Mouse (Mus musculus) 3T3-L1 (cell line): ENCODE data around the gene Bcar1.

Source experiments
- DNase-seq: peaks from one replicate; pipeline ENCODE4 v3.0.0-alpha.2; 2015; ENCODE audit warnings: low read depth, low spot score

Gene Bcar1

GRCm38 (mm10) chr8:111739604-111740003 is 4.0 kb downstream of the Bcar1 start:
- DNase-seq: no peak

DNA sequence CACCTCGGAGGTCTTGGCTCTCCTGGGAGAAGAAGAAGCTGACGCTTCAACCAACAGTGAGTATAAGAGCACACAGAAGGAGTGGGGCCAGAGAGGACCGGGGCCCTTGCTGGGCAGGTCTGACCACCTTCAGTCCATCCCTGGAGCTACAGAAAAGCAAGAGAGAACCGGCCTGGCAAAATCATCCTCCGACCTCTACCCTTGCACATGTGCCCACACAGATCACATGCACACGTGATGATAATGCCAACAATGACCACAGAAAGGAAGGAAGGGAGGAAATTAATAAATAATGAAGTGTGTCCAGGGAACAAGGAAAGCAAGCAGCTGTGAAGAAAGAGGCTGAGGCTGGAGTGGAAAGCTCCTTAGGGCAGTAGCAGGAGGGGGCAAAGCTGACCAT is 4.7 kb downstream of the Bcar1 start:
- DNase-seq: no peak

DNA sequence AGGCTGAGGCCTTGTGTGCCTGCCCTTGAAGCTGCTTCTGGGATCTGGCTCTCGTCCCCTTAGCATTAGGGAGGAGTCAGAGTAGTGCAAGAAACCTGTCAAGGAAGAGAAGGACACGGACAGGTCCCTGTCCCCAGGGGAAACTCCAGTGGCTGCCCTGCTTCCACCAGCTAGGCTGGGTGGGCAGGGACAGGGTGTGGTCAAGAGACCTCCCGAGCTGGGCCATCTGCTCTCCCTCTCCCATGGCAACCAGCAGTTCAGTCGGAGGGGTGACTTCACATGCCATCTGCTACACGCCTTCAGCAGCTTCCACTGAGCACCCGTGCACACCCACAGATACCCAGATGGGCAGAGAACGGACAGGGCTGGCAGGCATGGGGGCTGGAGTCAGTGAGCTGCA is 7.3 kb downstream of the Bcar1 start:
- DNase-seq: no peak

- DNase-seq: no peak
These were observed 7.8 kb downstream of the Bcar1 start for GRCm38 (mm10) chr8:111735791-111736190.

- no peak for DNase-seq
These were observed 8.3 kb downstream of the Bcar1 start for GRCm38 (mm10) chr8:111735335-111735761.

DNA sequence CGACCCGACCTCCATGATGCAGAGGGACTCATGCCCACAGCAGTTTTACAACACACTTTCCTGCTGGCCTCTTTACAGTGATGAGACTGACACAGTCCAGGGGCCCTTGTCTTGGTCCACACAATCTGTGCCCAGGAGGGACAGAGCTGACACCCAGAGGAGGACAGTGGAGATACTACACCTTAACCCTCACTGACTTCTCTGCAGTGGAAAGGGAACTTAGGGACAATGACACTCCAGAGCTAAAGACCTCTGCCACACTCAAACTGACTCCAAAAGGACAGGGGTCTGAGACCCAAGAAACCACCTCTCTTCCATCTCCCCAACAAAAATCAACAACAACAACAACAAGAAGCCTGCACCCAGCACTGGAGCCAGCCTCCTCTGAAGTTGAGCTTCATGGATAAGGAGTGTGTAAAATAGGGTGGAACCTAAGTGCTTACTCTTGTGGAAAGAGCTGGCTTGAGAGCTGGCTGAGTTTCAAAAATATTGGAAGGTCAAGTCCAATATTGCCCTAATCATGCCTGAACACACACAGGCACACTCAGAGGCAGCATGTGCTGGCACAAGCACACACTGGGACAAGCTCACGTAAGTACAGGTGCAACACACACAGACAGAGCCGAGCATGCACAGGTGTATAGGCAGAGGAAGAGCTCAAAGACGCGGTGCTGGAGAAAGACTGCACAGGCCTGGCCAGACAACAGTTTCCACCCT is 9.2 kb downstream of the Bcar1 start:
- no peak for DNase-seq

GRCm38 (mm10) chr8:111733581-111734243 is 9.9 kb downstream of the Bcar1 start:
- DNase-seq: peak; percentile 65

- peak; percentile 52 for DNase-seq
These were observed 11.1 kb downstream of the Bcar1 start for GRCm38 (mm10) chr8:111732406-111733085.

DNA sequence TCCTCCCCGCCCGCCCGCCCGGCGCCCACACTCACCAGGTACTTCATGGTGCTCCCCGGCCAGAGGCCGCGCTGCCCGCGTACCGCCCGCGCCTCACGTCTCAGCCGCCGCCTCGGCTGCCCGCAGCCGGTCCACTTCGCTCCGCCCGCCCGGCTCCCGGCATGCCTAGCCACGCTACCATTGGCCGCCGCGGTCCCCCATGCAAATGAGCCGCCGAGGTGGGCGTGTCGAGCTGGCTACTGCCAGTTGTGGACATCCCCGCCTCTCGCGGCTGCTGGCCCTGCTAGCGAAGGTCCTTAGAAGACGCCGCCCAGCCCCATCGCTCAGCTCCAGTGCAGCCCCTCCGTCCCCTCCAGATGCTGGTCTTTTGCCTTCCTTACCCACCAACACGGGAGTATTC is 11.6 kb downstream of the Bcar1 start:
- peak; percentile 95 for DNase-seq

DNA sequence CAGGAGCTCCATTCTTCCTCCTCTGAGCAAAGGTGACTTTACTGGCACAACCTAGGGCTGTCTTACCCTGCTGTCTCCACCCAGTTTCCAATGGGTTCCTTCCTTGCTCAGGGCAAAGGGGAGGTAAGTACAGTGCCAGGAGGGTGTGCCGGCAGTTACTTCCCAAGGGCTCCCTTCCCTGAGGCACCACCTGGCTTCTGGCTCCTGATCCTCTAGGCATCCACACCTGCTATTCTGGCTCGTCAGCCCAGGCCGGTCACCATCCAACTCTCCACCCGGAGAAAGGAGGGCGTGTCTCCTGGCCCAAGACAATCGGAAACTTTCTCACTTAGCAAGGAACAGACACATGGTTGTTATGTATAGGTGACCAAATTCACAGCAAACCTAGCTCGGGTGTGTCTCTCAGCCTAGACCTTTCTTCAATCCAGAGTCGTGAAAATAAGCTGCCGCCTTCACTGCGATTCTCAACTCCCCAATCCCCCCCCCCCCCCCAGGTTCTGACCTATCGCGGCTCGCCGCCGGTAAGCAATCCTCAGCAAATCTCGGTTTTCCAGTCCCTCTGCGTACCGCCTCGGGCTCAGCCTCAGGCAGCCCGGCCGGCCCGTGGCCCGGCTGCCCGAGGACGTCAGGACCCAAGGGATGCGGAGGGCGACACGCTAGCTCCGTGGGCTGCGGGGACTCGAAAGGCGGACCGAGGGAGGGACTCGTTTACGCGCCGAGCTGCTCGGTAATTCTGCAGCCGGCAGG is 12.2 kb downstream of the Bcar1 start:
- DNase-seq: peak; percentile 57

DNA sequence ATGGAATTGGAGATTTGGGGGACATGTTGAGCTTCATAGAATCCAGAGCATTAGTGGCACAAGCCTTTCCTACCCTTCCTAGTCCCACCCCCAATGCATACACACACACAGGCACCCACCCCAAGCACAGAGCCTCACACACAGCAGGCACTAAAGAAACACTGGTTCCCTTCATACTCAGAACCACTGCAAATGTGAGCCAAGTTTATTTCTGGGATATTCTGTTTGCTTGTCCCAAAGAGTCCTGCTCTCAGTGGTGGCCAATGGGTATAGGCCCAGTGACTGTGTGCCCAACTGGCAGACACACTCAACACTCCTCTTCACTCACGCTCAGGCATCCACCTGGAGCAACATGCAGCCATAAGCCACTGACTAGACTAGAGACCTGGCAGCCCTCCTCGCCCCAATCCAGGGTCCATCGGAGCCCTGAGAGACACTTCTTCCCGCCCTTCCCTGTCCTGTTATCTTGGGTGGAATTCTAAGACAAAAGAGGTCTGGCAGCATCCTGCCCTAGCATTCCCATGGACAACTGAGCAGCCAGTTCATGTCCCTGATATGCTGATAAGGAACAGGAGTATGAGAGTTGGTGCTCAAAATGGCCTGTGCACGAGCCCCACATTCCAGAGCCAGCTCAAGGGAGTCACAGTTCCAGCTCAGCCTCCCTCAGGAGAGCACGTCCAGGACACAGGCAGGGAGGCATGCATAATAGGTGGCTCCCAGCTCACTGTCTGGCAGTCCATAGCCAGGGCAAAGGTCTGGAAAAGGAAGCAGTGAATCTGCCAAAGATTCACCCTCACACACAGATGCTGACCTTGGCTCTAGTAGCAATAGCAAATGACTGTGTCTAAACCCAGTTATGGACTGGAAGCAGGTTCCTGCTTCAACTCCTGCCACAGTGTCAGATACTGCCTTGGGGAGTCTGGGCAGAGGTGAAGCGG is 14.1 kb downstream of the Bcar1 start:
- no peak for DNase-seq

GRCm38 (mm10) chr8:111728481-111728880 is 15.1 kb downstream of the Bcar1 start:
- no peak for DNase-seq

DNA sequence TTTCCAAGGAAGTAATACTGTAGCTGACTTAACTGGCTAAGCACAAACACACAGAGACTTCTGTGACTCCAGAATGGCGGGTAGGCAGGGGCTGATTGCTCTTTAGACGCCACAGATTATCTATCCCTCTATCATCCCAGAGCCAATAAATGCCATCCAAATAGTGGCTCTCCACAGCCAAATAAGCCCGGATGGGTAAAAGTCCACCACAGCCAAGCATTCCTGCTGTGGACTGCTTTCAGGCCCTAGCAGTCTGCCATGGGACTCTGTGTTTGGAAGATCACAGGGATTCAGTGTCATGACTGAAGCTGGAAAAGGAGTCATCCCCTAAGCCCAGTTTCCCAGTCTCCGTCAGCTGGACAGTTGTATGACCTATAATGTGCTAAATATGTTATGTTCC is 16.1 kb downstream of the Bcar1 start:
- no peak for DNase-seq

DNA sequence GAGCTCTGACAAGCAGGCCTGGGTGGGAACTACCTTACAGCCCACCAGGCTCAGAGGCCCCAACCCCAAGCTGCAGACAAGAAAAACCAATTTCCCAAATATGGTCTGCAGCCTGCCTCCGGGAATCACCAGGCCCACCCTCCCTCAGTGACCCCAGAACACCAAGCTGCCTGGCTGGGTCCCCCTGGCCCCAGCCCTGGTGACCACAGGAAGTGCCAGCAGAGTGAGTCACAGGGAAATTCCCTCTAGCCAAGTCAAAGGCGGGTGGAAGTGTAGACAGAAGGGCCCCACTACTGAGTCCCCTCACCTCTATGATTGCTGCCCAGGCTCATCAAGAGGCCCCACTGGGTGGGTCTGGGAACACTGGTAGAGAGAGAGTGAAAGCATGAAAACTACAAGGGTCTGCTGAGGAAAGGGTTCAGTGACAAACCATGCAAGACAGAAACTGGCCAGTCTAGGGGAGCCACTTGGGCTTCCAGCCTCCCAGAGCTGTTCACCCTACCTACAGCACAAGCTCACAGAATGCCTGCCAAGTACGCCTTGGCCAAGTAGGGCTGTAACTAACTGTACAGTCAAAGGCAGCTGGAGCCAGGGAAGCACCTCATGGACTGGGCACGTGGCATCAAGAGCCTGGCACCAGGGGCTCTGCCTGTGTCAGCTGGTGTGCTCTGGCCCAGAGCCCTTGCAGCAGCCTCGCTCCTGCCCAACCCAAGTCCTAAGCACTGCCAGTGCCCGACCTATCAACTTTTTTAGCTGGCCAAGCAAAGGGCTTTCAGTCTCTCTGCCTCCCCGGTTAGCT is 17.3 kb downstream of the Bcar1 start:
- peak; percentile 95 for DNase-seq

DNA sequence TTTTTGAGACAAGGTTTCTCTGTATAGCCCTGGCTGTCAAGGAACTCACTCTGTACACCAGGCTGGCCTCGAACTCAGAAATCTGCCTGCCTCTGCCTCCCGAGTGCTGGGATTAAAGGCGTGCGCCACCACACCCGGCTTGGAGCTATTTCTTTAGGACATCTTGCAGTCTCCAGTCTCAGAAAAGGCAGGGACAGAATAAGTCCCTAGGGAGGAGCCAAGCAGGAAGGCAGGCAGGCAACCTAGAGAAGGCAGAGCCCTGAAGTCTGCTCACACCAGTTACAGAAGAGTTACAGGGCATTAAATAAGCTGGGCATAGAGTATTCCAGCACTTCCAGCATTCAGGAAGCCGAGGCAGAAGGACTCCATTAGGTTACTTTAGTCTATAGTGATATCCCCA is 18.3 kb downstream of the Bcar1 start:
- no peak for DNase-seq

DNA sequence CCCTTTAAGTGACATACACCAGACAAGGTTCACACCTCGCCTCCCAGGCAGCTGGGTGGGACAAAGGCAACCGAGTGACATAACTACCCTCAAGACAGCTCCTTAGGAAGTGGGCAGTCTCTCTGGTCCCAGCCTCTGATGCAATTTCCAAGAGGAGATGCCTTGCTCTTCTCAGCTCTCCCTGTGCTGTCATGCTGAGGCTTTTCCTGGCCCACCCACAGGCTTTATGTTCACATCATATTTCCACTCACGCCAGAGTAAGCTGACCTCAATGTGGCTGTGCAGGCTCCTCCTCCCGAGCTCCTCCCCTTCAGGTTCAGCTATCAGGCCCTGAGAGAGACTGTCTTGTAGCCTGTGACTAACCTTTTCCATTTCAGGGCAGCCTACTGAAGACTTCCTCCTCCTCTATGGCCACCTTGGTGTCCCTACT is 23.5 kb downstream of the Bcar1 start:
- peak; percentile 81 for DNase-seq

DNA sequence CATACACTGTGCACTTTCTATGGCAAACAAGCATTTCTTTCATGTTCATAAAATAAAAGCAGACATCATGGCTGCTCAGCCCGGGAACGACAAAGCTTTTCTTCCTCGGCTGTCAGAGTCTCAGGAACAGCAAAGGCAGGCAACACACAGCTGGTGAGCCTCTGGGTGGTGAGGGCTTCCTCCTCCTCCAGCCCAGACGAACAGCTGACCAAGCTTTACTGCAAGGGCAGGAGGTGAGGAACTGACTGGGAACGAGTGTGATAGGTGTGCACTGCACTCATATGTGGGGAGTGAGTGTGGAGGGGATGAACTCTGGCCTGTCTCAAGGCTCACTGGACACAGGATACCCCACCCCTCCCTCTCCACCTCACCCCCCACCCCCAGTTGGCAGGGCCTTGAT is 24.7 kb downstream of the Bcar1 start:
- no peak for DNase-seq

DNA sequence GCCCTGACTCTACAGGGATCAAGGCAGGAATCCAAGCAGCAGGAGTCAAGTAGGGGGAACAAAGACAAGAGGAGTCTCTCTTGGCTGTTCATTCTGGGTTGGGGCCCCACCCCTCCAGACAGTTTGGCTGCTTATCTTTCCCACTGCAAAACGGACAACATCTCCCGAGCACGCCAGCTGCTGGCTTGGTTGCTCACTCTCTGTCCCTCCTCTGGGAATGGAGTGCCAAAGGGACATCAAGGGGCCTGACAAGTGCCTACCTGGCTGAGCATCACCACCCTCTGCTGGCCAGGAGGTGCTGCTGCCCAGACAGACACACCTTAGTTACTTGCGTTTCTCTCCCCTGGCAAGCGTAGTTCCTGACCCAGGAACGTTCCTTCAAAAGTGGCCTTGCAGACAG is 25.7 kb downstream of the Bcar1 start:
- no peak for DNase-seq

DNA sequence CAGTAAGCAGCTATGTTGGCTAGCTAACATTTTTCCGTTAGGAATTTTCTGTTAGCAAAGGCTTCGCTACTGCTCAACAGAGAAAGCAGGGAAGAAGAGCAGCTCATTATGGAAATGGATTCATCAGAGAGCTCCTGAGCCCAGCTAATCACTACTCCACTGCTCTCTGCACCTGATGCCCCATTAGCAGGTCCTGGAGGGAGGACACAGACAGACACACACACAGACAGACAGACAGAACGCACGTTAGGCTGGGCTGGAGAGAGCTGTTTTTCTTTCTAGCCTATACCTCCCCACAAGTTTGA is 26.2 kb downstream of the Bcar1 start:
- DNase-seq: no peak
